Mouse (Mus musculus) heart, postnatal 14 days (tissue): ENCODE data around the gene Pitpnm3. TPM values are rescaled to one million over a fixed set of nuclear protein-coding genes. Genes with fewer than 3 reads are reported as not detected.

ENCODE experiments used
- DNase-seq, 2 experiments: peaks; one replicate each; pipeline ENCODE4 v3.0.0; 2021 to 2022
- intact Hi-C: fragments of 180-260 bp; cut with DNase I; formaldehyde crosslinking; loops from one replicate; pipeline ENCODE4 v1.15.1; 2025
- total RNA-seq, 2 experiments: library from RNA; stranded (reverse); gene quantifications; 2 replicates each; pipeline ENCODE4 v1.2.3; 2021

Gene Pitpnm3
- total RNA-seq, 2 experiments from 2014 or later, result 1.3 to 1.6 TPM

- DNase-seq, result no peak
- intact Hi-C loops, result no loop called here
Observed at GRCm38 (mm10) chr11:72140198-72140597, 4.6 kb upstream of the Pitpnm3 start.

GRCm38 (mm10) chr11:72136231-72136982, 829 bp upstream of the Pitpnm3 start:
- DNase-seq, result no peak
- intact Hi-C loops, result loop anchor here (5.0 kb wide), 1 partner anchor 69 kb away; no protein-coding TSS in a partner anchor

GRCm38 (mm10) chr11:72134536-72135382, 819 bp downstream of the Pitpnm3 start:
- DNase-seq, result no peak
- intact Hi-C loops, result loop anchor here (5.0 kb wide), 1 partner anchor 67 kb away; no protein-coding TSS in a partner anchor

- DNase-seq, result peak in 1 of 2 experiments; percentile 32
- intact Hi-C loops, result no loop called here
Observed at GRCm38 (mm10) chr11:72133075-72133474, 2.5 kb downstream of the Pitpnm3 start.

GRCm38 (mm10) chr11:72132266-72132665, 3.3 kb downstream of the Pitpnm3 start:
- DNase-seq, result peak; percentile 78
- intact Hi-C loops, result no loop called here

GRCm38 (mm10) chr11:72131697-72132096, 3.9 kb downstream of the Pitpnm3 start:
- intact Hi-C loops, result no loop called here

GRCm38 (mm10) chr11:72130905-72131304, 4.7 kb downstream of the Pitpnm3 start:
- intact Hi-C loops, result no loop called here
- no peak for DNase-seq

More at GRCm38 (mm10) chr11:72131697-72132096, 3.9 kb downstream of the Pitpnm3 start:
- DNase-seq, result no peak

- intact Hi-C loops, result no loop called here
- no peak for DNase-seq
Observed at GRCm38 (mm10) chr11:72130472-72130871, 5.1 kb downstream of the Pitpnm3 start.

- DNase-seq, result peak; percentile 44 to 57
- intact Hi-C loops, result no loop called here
Observed at GRCm38 (mm10) chr11:72130021-72130420, 5.6 kb downstream of the Pitpnm3 start.

GRCm38 (mm10) chr11:72129032-72129894, 6.3 kb downstream of the Pitpnm3 start:
- intact Hi-C loops, result loop anchor here (5.0 kb wide), 1 partner anchor 42 kb away; no protein-coding TSS in a partner anchor
- peak in 1 of 2 experiments; percentile 13 for DNase-seq

- no peak for DNase-seq
- intact Hi-C loops, result loop anchor here (5.0 kb wide), 1 partner anchor 40 kb away; no protein-coding TSS in a partner anchor
Observed at GRCm38 (mm10) chr11:72127450-72128189, 8.0 kb downstream of the Pitpnm3 start.

- intact Hi-C loops, result loop anchor here (5.0 kb wide), 1 partner anchor 38 kb away; no protein-coding TSS in a partner anchor
- DNase-seq, result no peak
Observed at GRCm38 (mm10) chr11:72125781-72126180, 9.8 kb downstream of the Pitpnm3 start.

GRCm38 (mm10) chr11:72123531-72123930, 12.0 kb downstream of the Pitpnm3 start:
- no peak for DNase-seq
- intact Hi-C loops, result no loop called here

- DNase-seq, result no peak
- intact Hi-C loops, result no loop called here
Observed at GRCm38 (mm10) chr11:72120354-72120753, 15.2 kb downstream of the Pitpnm3 start.

GRCm38 (mm10) chr11:72118630-72119029, 16.9 kb downstream of the Pitpnm3 start:
- DNase-seq, result no peak
- intact Hi-C loops, result no loop called here

GRCm38 (mm10) chr11:72113296-72113695, 22.3 kb downstream of the Pitpnm3 start:
- intact Hi-C loops, result no loop called here
- DNase-seq, result no peak

GRCm38 (mm10) chr11:72110726-72111125, 24.9 kb downstream of the Pitpnm3 start:
- no peak for DNase-seq

GRCm38 (mm10) chr11:72104223-72104622, 31.4 kb downstream of the Pitpnm3 start:
- no peak for DNase-seq
- intact Hi-C loops, result no loop called here

More at GRCm38 (mm10) chr11:72110726-72111125, 24.9 kb downstream of the Pitpnm3 start:
- intact Hi-C loops, result no loop called here

- intact Hi-C loops, result no loop called here
- DNase-seq, result no peak
Observed at GRCm38 (mm10) chr11:72103530-72103929, 32.0 kb downstream of the Pitpnm3 start.
